Mouse (Mus musculus): Measurements from ENCODE around the gene Itprip. TPM values are rescaled to one million over a fixed set of nuclear protein-coding genes. Genes with fewer than 3 reads are reported as not detected.

The Itprip gene
- 1 to 10 TPM; 1.3 to 2.6 (median 1.8) TPM for total RNA-seq (2022)

- DNase-seq (ENCODE audit: low spot score in 2 of 2), result peak; percentile 30 to 53
Observed at GRCm38 (mm10) chr19:47919126-47919965, at the start of gene Itprip, which contains the start of gene Cfap43. TSS of gene Itprip (minus strand) at chr19:47919299. TSS of gene Cfap43 (minus strand) at chr19:47919287.

GRCm38 (mm10) chr19:47958181-47958580, 39.1 kb upstream of the Itprip start:
- DNase-seq (ENCODE audit: low spot score in 2 of 2), result no peak

DNA sequence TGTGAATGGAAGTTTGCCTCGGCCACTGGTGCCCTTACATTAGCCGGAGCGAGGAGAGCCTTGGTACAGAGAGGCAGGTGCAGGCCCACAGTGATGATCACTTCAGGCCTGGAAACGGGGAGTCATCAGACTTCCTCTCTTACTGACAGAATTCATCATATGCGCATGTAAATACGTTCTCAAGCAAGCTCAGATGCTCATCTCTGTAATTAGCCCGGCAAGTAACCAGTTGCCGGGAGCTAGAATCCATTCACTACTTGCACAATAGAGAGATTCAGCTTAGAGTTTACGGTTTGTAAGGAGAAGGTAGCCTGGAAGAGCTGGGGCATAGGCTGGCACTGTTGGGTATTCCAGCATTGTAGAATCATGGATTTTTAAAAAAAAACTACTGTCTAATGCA, 34.1 kb upstream of the Itprip start:
- no peak for DNase-seq (ENCODE audit: low spot score in 2 of 2)

- DNase-seq (ENCODE audit: low spot score in 2 of 2), result no peak
Observed at GRCm38 (mm10) chr19:47950946-47951345, 31.8 kb upstream of the Itprip start.

GRCm38 (mm10) chr19:47946821-47947465, 27.8 kb upstream of the Itprip start:
- no peak for DNase-seq (ENCODE audit: low spot score in 2 of 2)

GRCm38 (mm10) chr19:47939361-47939760, 20.3 kb upstream of the Itprip start:
- no peak for DNase-seq (ENCODE audit: low spot score in 2 of 2)

DNA sequence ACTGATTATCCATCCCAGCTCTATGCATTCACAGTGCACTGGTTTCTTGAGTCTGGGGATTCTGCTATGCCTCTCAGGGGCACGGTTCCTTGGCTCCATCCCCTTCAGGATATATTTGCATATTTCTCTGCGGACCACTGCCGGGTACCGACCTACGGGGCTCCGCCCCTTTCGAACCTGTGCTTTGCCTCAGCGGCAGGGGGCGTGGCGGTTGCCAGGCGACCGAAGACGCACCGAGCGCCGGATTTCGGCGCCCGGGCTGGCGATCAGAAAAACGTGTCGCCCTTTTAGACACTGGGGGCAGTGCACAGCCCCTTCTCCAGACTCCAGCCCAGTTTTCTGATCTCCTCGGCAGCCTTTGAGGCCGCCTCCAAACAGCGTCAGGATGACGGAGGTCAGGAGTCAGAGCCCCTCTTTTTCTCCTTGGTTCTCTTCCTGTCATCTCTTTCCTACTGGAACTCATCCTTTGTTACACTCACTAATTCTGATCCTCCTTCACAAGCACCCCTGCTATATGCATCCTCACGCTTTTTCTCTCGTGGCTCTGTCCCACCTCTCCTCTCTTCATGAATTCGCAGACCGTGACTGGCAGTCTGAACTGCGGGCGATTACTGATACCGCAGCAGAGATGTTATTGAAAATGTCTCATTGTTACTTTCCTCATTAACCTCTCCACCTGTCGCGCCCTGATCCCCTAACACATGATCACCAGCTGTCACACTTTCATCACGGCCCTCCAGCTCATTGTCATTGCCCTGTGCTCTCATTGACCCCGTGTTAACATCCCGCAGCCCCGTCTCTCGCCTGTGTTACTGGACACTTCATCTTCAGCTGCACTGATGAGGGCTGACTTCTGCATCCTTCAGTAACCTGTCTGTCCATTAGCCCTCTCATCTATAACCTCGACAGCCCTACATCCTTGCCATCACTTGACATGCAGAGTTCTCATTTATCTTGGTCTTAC, 18.6 kb upstream of the Itprip start, which contains the start of gene Cfap58:
Cfap58 (plus strand) TSS at position 233 of the 964 bp plus-strand sequence.
- DNase-seq (ENCODE audit: low spot score in 2 of 2), result no peak

- no peak for DNase-seq (ENCODE audit: low spot score in 2 of 2)
Observed at GRCm38 (mm10) chr19:47936938-47937337, 17.8 kb upstream of the Itprip start.

DNA sequence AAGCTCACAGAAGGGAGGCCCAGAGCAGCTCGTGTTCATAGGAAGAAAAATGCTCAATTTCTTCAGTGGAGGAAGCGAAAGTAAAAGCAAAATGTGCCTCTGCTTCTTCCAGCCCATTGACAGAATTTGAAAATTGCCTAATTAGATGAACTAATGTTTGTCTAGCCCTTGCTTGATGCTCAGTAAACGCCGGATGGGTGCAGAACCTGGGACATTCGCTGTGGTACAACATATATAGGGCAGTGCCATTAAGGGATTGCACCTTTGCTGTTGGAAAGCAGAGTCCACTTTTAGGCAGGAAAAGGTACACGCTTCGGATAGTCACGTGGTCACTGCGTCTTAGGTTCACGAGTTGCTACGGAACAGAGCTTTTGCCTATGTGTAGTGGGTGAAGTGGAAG, 17.4 kb upstream of the Itprip start:
- DNase-seq (ENCODE audit: low spot score in 2 of 2), result no peak

- DNase-seq (ENCODE audit: low spot score in 2 of 2), result no peak
Observed at GRCm38 (mm10) chr19:47935530-47935929, 16.4 kb upstream of the Itprip start.

GRCm38 (mm10) chr19:47934636-47935238, 15.6 kb upstream of the Itprip start:
- no peak for DNase-seq (ENCODE audit: low spot score in 2 of 2)

DNA sequence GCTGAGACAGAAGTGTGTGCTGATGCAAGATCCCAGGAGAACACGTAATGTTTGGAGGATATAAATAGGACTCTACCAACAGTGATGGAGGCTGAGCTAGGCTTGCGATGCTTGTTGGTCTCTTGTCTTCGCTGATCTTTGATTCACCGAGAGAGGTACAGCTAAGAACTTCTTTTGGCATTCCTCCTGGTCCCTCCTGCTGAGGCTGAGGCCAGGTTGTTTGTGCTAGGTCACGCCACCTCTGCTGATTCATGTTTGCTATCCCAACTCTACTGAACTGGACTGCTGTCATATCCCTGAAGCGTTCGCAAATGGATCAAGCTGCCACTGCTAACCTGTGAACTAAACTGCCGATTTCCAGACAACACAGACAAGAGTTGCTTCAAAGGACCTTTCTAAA, 15.0 kb upstream of the Itprip start:
- DNase-seq (ENCODE audit: low spot score in 2 of 2), result no peak

DNA sequence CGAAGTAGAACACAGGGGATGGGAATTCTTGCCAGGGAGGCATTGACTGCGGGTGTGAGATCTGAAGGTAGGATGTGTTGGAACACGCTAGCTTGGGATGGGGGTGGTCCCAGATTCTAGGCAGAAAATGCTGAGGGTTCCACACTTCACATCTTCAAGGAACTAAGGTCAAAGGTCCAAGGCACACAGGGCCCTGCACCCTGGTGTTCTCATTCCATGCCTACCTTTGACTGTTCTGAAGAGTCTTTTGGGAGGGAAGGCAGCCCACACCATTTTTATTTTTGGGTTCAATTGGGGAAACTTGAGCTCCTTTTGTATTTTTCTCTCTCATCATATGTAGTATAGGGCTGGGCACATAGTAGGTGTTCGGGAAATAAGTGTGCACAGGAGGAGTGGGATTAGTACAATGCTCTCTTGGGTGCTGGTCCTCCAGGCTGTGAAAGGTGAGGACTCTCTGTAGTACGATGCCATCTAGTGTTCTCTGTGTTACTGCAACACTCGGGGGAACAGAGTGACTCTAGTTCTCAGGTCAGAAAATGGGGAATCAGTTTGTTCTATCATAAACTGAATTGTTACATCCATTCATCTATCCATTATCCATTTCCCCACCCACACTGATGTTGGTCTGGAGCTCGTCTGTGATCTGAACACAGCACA, 13.0 kb upstream of the Itprip start:
- DNase-seq (ENCODE audit: low spot score in 2 of 2), result no peak

DNA sequence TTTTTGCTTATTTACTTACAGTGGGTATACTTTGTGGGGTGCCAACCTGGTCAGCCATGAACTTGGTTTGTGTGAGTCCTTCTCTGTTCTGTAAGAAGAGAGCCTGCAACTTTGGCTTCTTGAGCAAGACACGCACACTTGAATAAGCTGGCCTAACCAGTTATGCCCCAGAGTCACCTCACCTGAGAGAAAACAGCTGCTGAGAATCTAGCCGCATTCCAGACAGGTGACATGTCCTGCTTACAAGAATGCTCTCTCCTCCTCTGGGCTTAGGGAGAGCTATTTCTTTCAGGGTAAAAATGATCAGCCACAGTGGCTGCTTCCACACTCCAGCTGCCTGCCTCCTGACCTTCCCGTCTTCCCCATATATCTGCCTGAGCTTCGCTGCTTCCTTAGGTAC, 9.9 kb upstream of the Itprip start:
- DNase-seq (ENCODE audit: low spot score in 2 of 2), result no peak

GRCm38 (mm10) chr19:47927032-47927431, 7.9 kb upstream of the Itprip start:
- DNase-seq (ENCODE audit: low spot score in 2 of 2), result no peak

DNA sequence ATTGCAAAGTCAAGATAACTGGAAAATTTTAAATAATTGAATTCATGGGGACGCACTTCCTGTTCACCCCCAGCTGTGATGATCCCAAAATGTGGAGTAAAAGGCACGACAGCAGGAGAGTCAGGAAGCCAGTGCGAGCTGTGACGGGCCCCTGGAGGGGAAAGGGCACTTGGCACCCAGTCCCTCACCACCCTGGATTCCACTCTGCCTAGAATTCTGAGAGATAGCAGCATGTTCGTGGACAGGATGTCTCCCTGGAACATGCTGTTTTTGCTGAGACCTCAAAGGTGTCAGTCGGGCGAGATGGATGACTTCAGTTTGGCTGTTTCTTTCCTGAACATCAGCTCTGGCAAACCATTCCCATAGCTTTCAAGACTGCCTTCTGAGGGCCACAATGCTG, 6.7 kb upstream of the Itprip start:
- no peak for DNase-seq (ENCODE audit: low spot score in 2 of 2)

GRCm38 (mm10) chr19:47919966-47920375, 872 bp upstream of the Itprip start:
- no peak for DNase-seq (ENCODE audit: low spot score in 2 of 2)

DNA sequence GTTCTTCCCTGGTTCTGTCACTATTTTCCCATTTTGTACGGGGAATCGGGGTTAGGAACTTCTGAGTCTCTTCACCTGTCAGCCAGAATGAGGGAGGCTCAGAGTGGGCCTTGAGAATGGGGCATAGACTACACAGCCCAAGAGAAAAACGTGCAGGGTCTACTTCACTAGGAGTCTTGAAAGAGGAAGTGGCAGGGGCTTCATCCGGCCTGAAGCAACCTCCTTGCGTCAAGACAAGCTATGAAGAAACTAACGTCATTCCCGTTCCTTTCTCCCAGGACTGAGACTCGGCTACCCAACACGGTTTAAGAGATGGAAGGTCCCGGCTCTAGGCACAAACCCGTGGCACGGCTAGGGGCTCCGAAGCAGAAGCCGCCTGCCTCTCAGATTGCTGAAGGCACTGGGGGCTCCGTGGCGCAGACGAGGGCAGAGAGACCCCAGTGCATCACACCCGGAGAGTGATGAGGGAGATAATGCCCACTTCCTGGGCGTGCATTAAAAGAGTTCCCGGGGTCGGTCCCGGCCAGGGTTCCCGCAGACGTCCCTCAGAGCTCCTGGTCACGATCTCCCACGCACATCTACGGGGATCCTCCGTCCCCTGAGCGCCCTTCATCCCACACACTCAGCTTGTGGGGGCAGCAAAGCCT, 521 bp downstream of the Itprip start:
- DNase-seq (ENCODE audit: low spot score in 2 of 2), result no peak

- no peak for DNase-seq (ENCODE audit: low spot score in 2 of 2)
Observed at GRCm38 (mm10) chr19:47918016-47918415, 1.1 kb downstream of the Itprip start.

DNA sequence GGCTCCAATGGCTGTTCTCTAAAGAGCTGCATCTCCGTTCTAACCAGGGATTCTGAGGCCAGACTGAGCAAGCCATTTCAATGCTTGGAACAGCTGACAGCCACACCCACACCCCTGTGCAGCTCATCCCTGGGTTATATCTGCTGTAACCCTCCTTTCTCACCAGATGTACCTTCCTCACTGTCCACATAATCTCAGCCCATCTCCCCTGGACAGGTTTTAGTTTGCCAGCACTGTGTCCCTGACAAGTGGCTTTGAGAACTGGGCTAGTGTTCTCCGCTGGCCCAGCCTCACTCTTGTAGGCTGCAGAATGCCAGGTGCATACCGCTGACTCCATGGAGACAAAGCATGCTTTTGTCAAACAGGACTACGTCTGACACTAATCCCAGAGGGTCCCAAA, 1.7 kb downstream of the Itprip start:
- no peak for DNase-seq (ENCODE audit: low spot score in 2 of 2)

Measured in layer of hippocampus, adult 8-10 months (tissue).